Mouse (Mus musculus): ENCODE measurements around the gene Alkbh2. TPM values are rescaled to one million over a fixed set of nuclear protein-coding genes. Genes with fewer than 3 reads are reported as not detected.

The Alkbh2 gene
- polyA plus RNA-seq, 1 experiment from 2014 or later = 13.1 TPM

DNA sequence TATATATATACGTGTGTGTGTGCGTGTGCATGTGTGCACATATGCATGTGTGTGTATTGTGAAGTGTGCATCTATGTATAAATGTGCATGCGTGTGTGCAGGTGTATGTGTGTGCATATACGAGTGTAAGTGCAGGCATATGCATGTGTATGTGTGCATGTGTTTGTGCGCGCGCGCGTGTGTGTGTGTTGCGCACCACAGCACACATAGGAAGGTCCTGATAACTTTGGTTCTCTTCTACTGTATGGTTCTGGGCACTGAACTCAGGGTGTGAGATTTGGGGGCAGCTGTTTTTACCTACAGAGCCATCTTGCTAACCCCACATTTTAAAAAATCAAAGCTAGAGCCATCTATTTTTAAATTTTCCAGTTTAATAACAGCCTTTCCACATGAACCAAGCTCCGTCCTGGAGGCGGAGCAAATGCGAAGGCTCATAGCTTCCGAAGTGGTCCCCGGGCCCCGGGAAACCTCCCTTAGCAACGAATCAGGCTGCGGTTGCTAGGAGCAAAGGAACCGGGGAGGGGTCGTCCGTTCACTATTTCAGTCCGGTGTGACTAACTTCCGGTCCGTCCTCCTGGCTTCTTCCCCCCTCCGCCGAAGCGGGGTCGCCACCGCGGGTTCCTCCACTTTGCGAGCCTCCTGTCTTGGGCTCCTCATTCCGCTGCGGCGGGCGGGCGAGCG lies 28.2 kb downstream of the Alkbh2 start:
- H3K9me3 ChIP-seq (ENCODE audit: control insufficient read depth, low read length) = no peaks in the 10 kb centered on the region
- no peaks in the 10 kb centered on the region for H3K27me3 ChIP-seq (ENCODE audit: control insufficient read depth, insufficient read depth, low read length)
- ATAC-seq (ENCODE audit: insufficient read depth, low FRiP score, low TSS enrichment) (peak; percentile 82), DNase-seq (ENCODE audit: low spot score) (peak; percentile 92)
- H3K4me1 ChIP-seq (ENCODE audit: control insufficient read depth, insufficient read depth, low read length) = peaks cover 11% of the 10 kb centered on the region
- H3K27ac ChIP-seq (ENCODE audit: low read depth, low read length) = 0 out of 2 replicates have a peak overlapping the region, but pooled peaks have one; percentile 34
- H3K4me2 ChIP-seq (ENCODE audit: low read depth) = peak overlapping the region; percentile 85
- peak overlapping the region; percentile 92 for H3K4me3 ChIP-seq (ENCODE audit: low read depth, low read length)
- peak overlapping the region; percentile 91 for H3K9ac ChIP-seq (ENCODE audit: low read length)
- peaks cover 2% of the 10 kb centered on the region for H3K36me3 ChIP-seq (ENCODE audit: control insufficient read depth, insufficient read depth, low read length)
- WGBS = 7% methylated on average over 36 of the region's 37 CpGs

DNA sequence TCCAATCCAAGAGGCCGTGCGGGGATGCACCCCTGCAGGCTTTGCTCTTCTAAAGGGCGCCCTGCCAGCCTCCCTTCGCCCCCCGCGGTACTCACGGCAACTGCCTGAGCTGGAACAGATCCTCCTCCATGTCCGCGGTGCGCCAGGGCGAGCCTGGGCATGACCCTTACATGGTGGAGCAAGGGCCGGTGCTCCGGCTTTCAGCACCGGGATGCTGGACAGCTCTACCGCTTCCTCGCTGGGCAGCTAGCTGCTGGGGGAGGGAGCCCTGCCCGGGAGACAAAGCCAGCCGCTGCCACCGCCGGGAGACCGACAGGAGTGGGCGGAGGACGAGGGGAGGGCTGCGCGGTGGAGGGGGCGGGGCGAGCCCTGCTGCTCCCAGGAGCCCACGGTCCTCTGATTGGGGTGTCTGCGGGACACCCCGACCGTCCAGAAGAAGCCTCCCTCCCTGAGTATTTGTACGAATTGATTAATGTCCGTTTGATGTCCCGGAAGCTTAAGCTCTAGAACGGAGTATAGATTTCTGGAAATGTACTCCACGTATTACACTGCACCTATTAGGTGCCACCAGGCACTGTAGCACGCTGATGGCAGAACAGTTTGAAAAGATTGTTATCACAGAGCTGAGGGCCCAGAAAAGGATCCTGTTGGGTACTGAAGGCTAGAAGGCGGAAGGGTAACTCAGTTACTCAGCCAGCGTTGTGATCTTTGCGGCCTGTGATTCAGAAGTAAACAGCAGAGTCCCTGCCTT lies 36.8 kb downstream of the Alkbh2 start, which contains the start of gene Svop:
Gene Svop, minus strand, starts transcription at position 514 of the 751 bp plus-strand sequence.
- peak within 1 kb of the TSS; percentile 51 for H3K27ac ChIP-seq (ENCODE audit: low read depth, low read length)
- H3K27me3 ChIP-seq (ENCODE audit: control insufficient read depth, insufficient read depth, low read length) = no peaks in the 10 kb centered on the region
- peak within 1 kb of the TSS; percentile 40 for H3K4me3 ChIP-seq (ENCODE audit: low read depth, low read length)
- ATAC-seq (ENCODE audit: insufficient read depth, low FRiP score, low TSS enrichment) (peak; percentile 60), DNase-seq (ENCODE audit: low spot score) (peak; percentile 86)
- no peaks in the 10 kb centered on the region for H3K9me3 ChIP-seq (ENCODE audit: control insufficient read depth, low read length)
- H3K4me2 ChIP-seq (ENCODE audit: low read depth) = peak within 1 kb of the TSS; percentile 40
- H3K36me3 ChIP-seq (ENCODE audit: control insufficient read depth, insufficient read depth, low read length) = no peaks in the 10 kb centered on the region
- H3K9ac ChIP-seq (ENCODE audit: low read length) = peak within 1 kb of the TSS; percentile 63
- WGBS = 3% methylated on average over 40 of the region's 40 CpGs
- H3K4me1 ChIP-seq (ENCODE audit: control insufficient read depth, insufficient read depth, low read length) = no peaks in the 10 kb centered on the region

DNA sequence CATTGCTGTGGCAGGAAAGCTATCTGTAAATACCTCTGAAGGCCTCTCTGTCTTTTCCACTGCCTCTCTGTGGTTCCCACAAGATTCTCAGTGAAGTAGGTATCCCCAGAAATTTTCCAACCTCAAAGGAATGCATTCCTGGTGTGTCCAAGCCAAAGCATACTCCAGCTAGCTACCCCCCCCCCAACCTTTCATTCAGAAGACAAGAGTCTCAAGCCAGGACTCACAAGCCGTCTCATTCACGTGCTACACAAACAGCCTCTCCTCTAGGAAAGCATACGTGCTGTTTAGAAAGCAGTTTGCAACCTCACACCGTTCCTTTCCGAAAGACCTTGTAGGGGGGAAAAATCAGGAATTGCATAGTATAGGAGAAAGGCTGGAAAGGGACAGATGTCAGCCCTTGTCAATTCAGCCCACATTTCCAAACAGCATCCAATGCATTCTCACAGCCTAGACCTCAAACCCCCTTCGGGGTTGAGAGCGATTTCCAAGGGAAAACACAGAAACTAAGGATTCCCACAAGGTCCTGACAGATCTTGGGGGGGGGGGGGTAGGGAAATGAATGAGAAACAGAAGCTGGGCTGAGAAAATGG lies 37.5 kb downstream of the Alkbh2 start:
- Histone ChIP-seq H3K9me3 (ENCODE audit: control insufficient read depth, low read length) (no peaks in the 10 kb centered on the region), H3K4me1 (ENCODE audit: control insufficient read depth, insufficient read depth, low read length) (no peaks in the 10 kb centered on the region), H3K9ac (ENCODE audit: low read length) (peak overlapping the region; percentile 63), H3K36me3 (ENCODE audit: control insufficient read depth, insufficient read depth, low read length) (no peaks in the 10 kb centered on the region), H3K27ac (ENCODE audit: low read depth, low read length) (peak overlapping the region; percentile 51), H3K27me3 (ENCODE audit: control insufficient read depth, insufficient read depth, low read length) (no peaks in the 10 kb centered on the region), H3K4me2 (ENCODE audit: low read depth) (peak overlapping the region; percentile 40), H3K4me3 (ENCODE audit: low read depth, low read length) (peak overlapping the region; percentile 40)
- ATAC-seq (ENCODE audit: insufficient read depth, low FRiP score, low TSS enrichment) = no peak
- no peak for DNase-seq (ENCODE audit: low spot score)
- WGBS = 23% methylated on average over 7 of the region's 7 CpGs

DNA sequence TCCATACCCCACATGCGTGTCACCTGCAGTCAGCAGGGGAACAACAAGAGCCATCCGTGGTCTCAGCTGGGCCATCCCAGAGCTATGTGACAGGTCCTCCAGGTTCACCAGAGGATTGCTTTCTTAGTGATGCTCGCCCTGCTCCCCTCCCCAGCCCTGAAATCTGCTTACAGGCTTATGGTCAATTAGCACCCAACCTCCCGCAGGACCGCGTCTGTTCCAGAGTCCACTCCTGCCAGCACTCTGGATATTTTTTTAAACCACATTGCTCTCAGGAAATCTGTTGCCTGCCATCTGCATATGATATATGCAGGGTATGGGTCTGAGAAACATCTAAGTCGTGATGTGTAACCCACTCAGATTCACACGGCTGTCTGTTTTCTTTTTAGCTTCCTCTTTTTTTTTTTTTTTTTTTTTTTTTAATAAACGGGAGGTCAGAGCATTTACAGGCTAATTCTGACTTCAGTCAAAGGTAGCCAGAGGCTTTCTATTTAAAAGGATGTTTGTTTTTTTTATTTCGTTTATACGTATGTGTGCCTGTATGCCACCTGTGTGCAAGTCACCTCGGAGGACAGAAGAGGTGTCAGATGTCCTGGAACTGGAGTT lies 40.0 kb downstream of the Alkbh2 start:
- Histone ChIP-seq H3K27ac (ENCODE audit: low read depth, low read length) (no peak overlapping the region), H3K9ac (ENCODE audit: low read length) (no peak overlapping the region), H3K9me3 (ENCODE audit: control insufficient read depth, low read length) (no peaks in the 10 kb centered on the region), H3K27me3 (ENCODE audit: control insufficient read depth, insufficient read depth, low read length) (no peaks in the 10 kb centered on the region), H3K4me3 (ENCODE audit: low read depth, low read length) (no peak overlapping the region), H3K36me3 (ENCODE audit: control insufficient read depth, insufficient read depth, low read length) (no peaks in the 10 kb centered on the region), H3K4me2 (ENCODE audit: low read depth) (no peak overlapping the region), H3K4me1 (ENCODE audit: control insufficient read depth, insufficient read depth, low read length) (no peaks in the 10 kb centered on the region)
- DNase-seq (ENCODE audit: low spot score) (no peak), ATAC-seq (ENCODE audit: insufficient read depth, low FRiP score, low TSS enrichment) (no peak)
- 82% methylated on average over 12 of the region's 12 CpGs for WGBS

DNA sequence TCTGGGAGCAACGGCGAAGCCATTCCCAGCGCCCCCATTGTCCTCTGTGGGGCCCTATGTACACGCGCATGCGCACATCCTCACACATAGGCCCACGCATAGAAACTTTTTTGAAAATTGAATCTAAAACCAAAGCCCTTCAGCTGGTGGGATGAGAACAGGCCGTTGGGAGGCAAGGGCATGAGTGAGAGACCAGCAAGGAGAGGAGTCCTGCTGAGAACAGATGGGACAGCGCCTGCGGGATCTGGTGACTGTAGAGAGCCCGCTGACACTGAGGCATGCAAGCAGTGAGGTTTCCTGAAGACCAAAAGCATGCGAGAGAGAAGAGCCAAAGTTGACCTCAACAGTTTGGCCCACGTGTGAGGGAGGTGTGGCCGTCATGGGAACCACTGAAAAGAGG lies 42.5 kb downstream of the Alkbh2 start:
- DNase-seq (ENCODE audit: low spot score) (no peak), ATAC-seq (ENCODE audit: insufficient read depth, low FRiP score, low TSS enrichment) (no peak)
- H3K9ac ChIP-seq (ENCODE audit: low read length) = no peak overlapping the region
- no peaks in the 10 kb centered on the region for H3K4me1 ChIP-seq (ENCODE audit: control insufficient read depth, insufficient read depth, low read length)
- H3K4me2 ChIP-seq (ENCODE audit: low read depth) = no peak overlapping the region
- H3K9me3 ChIP-seq (ENCODE audit: control insufficient read depth, low read length) = no peaks in the 10 kb centered on the region
- H3K27me3 ChIP-seq (ENCODE audit: control insufficient read depth, insufficient read depth, low read length) = no peaks in the 10 kb centered on the region
- no peak overlapping the region for H3K27ac ChIP-seq (ENCODE audit: low read depth, low read length)
- 86% methylated on average over 14 of the region's 14 CpGs for WGBS
- no peaks in the 10 kb centered on the region for H3K36me3 ChIP-seq (ENCODE audit: control insufficient read depth, insufficient read depth, low read length)
- no peak overlapping the region for H3K4me3 ChIP-seq (ENCODE audit: low read depth, low read length)

DNA sequence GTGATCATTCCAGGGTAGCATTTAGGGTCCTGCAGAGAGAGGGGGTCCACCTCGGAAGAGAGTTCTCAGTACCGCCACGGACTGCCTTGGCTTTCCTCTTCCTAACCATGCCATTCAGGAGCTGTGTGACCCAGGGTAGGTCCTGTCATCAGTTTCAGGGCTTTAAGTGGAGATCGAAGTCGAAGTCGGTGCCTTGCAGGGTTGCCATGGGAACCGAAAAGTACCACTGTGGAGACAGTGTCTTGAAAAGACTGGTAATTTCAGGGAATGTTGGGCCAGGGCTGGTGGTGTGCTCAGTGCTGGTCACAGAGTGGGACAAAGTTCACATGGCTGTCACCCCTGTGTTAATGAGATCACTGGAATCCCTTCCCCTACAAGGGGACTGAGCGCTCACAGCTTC lies 51.0 kb downstream of the Alkbh2 start:
- DNase-seq (ENCODE audit: low spot score) (no peak), ATAC-seq (ENCODE audit: insufficient read depth, low FRiP score, low TSS enrichment) (no peak)
- no peak overlapping the region for H3K4me2 ChIP-seq (ENCODE audit: low read depth)
- no peaks in the 10 kb centered on the region for H3K27me3 ChIP-seq (ENCODE audit: control insufficient read depth, insufficient read depth, low read length)
- no peak overlapping the region for H3K9ac ChIP-seq (ENCODE audit: low read length)
- peaks cover 4% of the 10 kb centered on the region; the same call in 1 of the 2 replicates for H3K4me1 ChIP-seq (ENCODE audit: control insufficient read depth, insufficient read depth, low read length)
- no peak overlapping the region for H3K27ac ChIP-seq (ENCODE audit: low read depth, low read length)
- no peak overlapping the region for H3K4me3 ChIP-seq (ENCODE audit: low read depth, low read length)
- H3K9me3 ChIP-seq (ENCODE audit: control insufficient read depth, low read length) = no peaks in the 10 kb centered on the region
- WGBS = 65% methylated on average over 8 of the region's 8 CpGs
- no peaks in the 10 kb centered on the region for H3K36me3 ChIP-seq (ENCODE audit: control insufficient read depth, insufficient read depth, low read length)

Other genes starting within 250 kb of the Alkbh2 start
- gene Coro1c, start 219.5 kb downstream of the Alkbh2 start, polyA plus RNA-seq (2014; fragmentation: Nextera tagmentation; extraction: Ambion mirVana) = 256 and 297 TPM in 2 replicates
- 23.9 and 24.5 TPM in 2 replicates for gene Ssh1, start 134.3 kb downstream of the Alkbh2 start, polyA plus RNA-seq (2014; fragmentation: Nextera tagmentation; extraction: Ambion mirVana)
- not detected in 2 replicates for gene Dao, start 124.5 kb downstream of the Alkbh2 start, polyA plus RNA-seq (2014; fragmentation: Nextera tagmentation; extraction: Ambion mirVana)
- gene Usp30, start 62.8 kb downstream of the Alkbh2 start, polyA plus RNA-seq (2014; fragmentation: Nextera tagmentation; extraction: Ambion mirVana) = 12.7 and 14.5 TPM in 2 replicates
- gene Svop, start 36.6 kb downstream of the Alkbh2 start, polyA plus RNA-seq (2014; fragmentation: Nextera tagmentation; extraction: Ambion mirVana) = 27.3 and 32.9 TPM in 2 replicates
- gene Ung, start 2.2 kb upstream of the Alkbh2 start, polyA plus RNA-seq (2014; fragmentation: Nextera tagmentation; extraction: Ambion mirVana) = 26.6 and 28.0 TPM in 2 replicates
- gene Acacb, start 18.3 kb upstream of the Alkbh2 start, polyA plus RNA-seq (2014; fragmentation: Nextera tagmentation; extraction: Ambion mirVana) = 0.82 and 1.8 TPM in 2 replicates
- 1.7 and 1.9 TPM in 2 replicates for gene Foxn4, start 145.6 kb upstream of the Alkbh2 start, polyA plus RNA-seq (2014; fragmentation: Nextera tagmentation; extraction: Ambion mirVana)
- 0.26 and 0.42 TPM in 2 replicates for gene Myo1h, start 160.9 kb upstream of the Alkbh2 start, polyA plus RNA-seq (2014; fragmentation: Nextera tagmentation; extraction: Ambion mirVana)